Mouse (Mus musculus) forebrain, embryonic 14.5 days (tissue): ENCODE data around the gene Smim4. TPM values are rescaled to one million over a fixed set of nuclear protein-coding genes. Genes with fewer than 3 reads are reported as not detected.

ENCODE experiments used
- ATAC-seq: fragments of 200-750 bp; cut with Nextera tagmentation; 2 replicates; pipeline ENCODE4 v1.8.0; 2017; ENCODE audit warnings: mild to moderate bottlenecking, moderate library complexity
- DNase-seq: peaks from one replicate; pipeline ENCODE4 v3.0.0-alpha.2; 2015; ENCODE audit warnings: low spot score
- H3K27ac ChIP-seq: fragments of 300-500 bp; sonication (generic); 2 replicates; pipeline ENCODE4 v1.5.1; 2014; ENCODE audit warnings: low read depth, mild to moderate bottlenecking, control low read depth, low read length, moderate library complexity
- H3K27me3 ChIP-seq: fragments of 300-500 bp; sonication (generic); replicated peaks from 2 replicates; pipeline ENCODE4 v1.6.1; 2014; ENCODE audit warnings: low read length, control low read depth, mixed read lengths; ENCODE audit not compliant: control insufficient read depth, insufficient read depth
- H3K36me3 ChIP-seq: fragments of 300-500 bp; sonication (generic); 2 replicates; pipeline ENCODE4 v1.6.1; 2014; ENCODE audit warnings: low read length, control low read depth; ENCODE audit not compliant: control insufficient read depth, insufficient read depth
- H3K4me1 ChIP-seq: fragments of 300-500 bp; sonication (generic); 2 replicates; pipeline ENCODE4 v1.6.1; 2014; ENCODE audit warnings: antibody characterized with exemption, low read length, control low read depth; ENCODE audit not compliant: control insufficient read depth, insufficient read depth
- H3K4me2 ChIP-seq: fragments of 300-500 bp; sonication (generic); 2 replicates; pipeline ENCODE4 v1.6.1; 2014; ENCODE audit warnings: mild to moderate bottlenecking, control low read depth, low read length
- H3K4me3 ChIP-seq: fragments of 300-500 bp; sonication (generic); 2 replicates; pipeline ENCODE4 v1.5.1; 2014; ENCODE audit warnings: low read depth, low read length, control low read depth
- H3K9ac ChIP-seq: fragments of 300-500 bp; sonication (generic); 2 replicates; pipeline ENCODE4 v1.6.1; 2014; ENCODE audit warnings: mild to moderate bottlenecking, low read length, control low read depth, moderate library complexity
- H3K9me3 ChIP-seq: fragments of 300-500 bp; sonication (generic); replicated peaks from 2 replicates; pipeline ENCODE4 v1.6.1; 2016; ENCODE audit warnings: low read length, control low read depth, mixed read lengths; ENCODE audit not compliant: control insufficient read depth
- WGBS: fragments of 180-500 bp; shearing (Covaris S2); extraction: QIAGEN DNeasy Blood & Tissue Kit; methylation state at CpG from one replicate; pipeline ENCODE4 v1.1.7; 2014; 5-methylcytosine and 5-hydroxymethylcytosine counted together
- polyA plus RNA-seq: library from polyadenylated mRNA; unstranded; fragments of >200 nt; fragmentation: Nextera tagmentation; extraction: Ambion mirVana; gene quantifications from 2 replicates; pipeline ENCODE4 v1.2.1, GENCODE M21; 2014

Gene Smim4
- polyA plus RNA-seq, 1 experiment from 2014 or later, result 93.8 TPM

- no peak for DNase-seq
- Histone ChIP-seq H3K4me1 (no peaks in the 10 kb centered on the region), H3K4me2 (no peak within 1 kb of the TSS), H3K4me3 (no peak within 1 kb of the TSS), H3K9ac (no peak within 1 kb of the TSS), H3K27ac (no peak within 1 kb of the TSS), H3K36me3 (peaks cover 35% of the 10 kb centered on the region), H3K9me3 (no peaks in the 10 kb centered on the region), H3K27me3 (no peaks in the 10 kb centered on the region)
- no peak for ATAC-seq
- 61% methylated on average over 10 of the region's 10 CpGs for WGBS
These were observed 39.7 kb upstream of the Smim4 start, which contains the start of gene Stab1 for GRCm38 (mm10) chr14:31168425-31168824. Gene Stab1 (minus strand): TSS chr14:31168641.

GRCm38 (mm10) chr14:31166827-31167226 is 38.1 kb upstream of the Smim4 start:
- peak overlapping the region; percentile 44; the same call in 1 of the 2 replicates for H3K27ac ChIP-seq
- H3K4me1 ChIP-seq, result no peaks in the 10 kb centered on the region
- no peaks in the 10 kb centered on the region for H3K9me3 ChIP-seq
- 0 out of 2 replicates have a peak overlapping the region, but pooled peaks have one; percentile 5 for H3K4me2 ChIP-seq
- 57% methylated on average over 9 of the region's 9 CpGs for WGBS
- no peak overlapping the region for H3K4me3 ChIP-seq
- ATAC-seq (peak; percentile 13; the same call in 1 of the 2 replicates), DNase-seq (peak; percentile 37)
- no peaks in the 10 kb centered on the region for H3K27me3 ChIP-seq
- peaks cover 19% of the 10 kb centered on the region for H3K36me3 ChIP-seq
- no peak overlapping the region for H3K9ac ChIP-seq

GRCm38 (mm10) chr14:31165991-31166630 is 37.4 kb upstream of the Smim4 start:
- Histone ChIP-seq H3K36me3 (peaks cover 12% of the 10 kb centered on the region), H3K4me3 (no peak overlapping the region), H3K4me1 (no peaks in the 10 kb centered on the region), H3K27me3 (no peaks in the 10 kb centered on the region), H3K4me2 (no peak overlapping the region), H3K9ac (no peak overlapping the region), H3K9me3 (no peaks in the 10 kb centered on the region), H3K27ac (peak overlapping the region; percentile 44; the same call in 1 of the 2 replicates)
- ATAC-seq, result no peak
- 74% methylated on average over 10 of the region's 10 CpGs for WGBS
- no peak for DNase-seq

- H3K9me3 ChIP-seq, result no peaks in the 10 kb centered on the region
- 55% methylated on average over 7 of the region's 7 CpGs for WGBS
- DNase-seq (no peak), ATAC-seq (no peak)
- H3K4me1 ChIP-seq, result no peaks in the 10 kb centered on the region
- H3K27me3 ChIP-seq, result no peaks in the 10 kb centered on the region
- H3K27ac ChIP-seq, result no peak overlapping the region
- H3K36me3 ChIP-seq, result peaks cover 5% of the 10 kb centered on the region
- no peak overlapping the region for H3K4me2 ChIP-seq
- no peak overlapping the region for H3K9ac ChIP-seq
- H3K4me3 ChIP-seq, result no peak overlapping the region
These were observed 36.7 kb upstream of the Smim4 start for GRCm38 (mm10) chr14:31165458-31165857.

- 69% methylated on average over 2 of the region's 2 CpGs for WGBS
- Histone ChIP-seq H3K27ac (no peak overlapping the region), H3K36me3 (peaks cover under 1% of the 10 kb centered on the region; the same call in 1 of the 2 replicates), H3K9me3 (no peaks in the 10 kb centered on the region), H3K4me1 (no peaks in the 10 kb centered on the region), H3K27me3 (no peaks in the 10 kb centered on the region), H3K9ac (no peak overlapping the region), H3K4me2 (no peak overlapping the region), H3K4me3 (no peak overlapping the region)
- ATAC-seq (no peak), DNase-seq (no peak)
These were observed 36.3 kb upstream of the Smim4 start for GRCm38 (mm10) chr14:31165010-31165409.

GRCm38 (mm10) chr14:31164067-31164466 is 35.3 kb upstream of the Smim4 start:
- Histone ChIP-seq H3K36me3 (no peaks in the 10 kb centered on the region), H3K4me2 (no peak overlapping the region), H3K9me3 (no peaks in the 10 kb centered on the region), H3K9ac (no peak overlapping the region), H3K4me1 (no peaks in the 10 kb centered on the region), H3K4me3 (no peak overlapping the region), H3K27me3 (no peaks in the 10 kb centered on the region), H3K27ac (no peak overlapping the region)
- DNase-seq, result peak; percentile 27
- peak; percentile 52; the same call in 1 of the 2 replicates for ATAC-seq
- WGBS, result 74% methylated on average over 8 of the region's 8 CpGs

GRCm38 (mm10) chr14:31161638-31162037 is 32.9 kb upstream of the Smim4 start:
- H3K9ac ChIP-seq, result no peak overlapping the region
- WGBS, result 73% methylated on average over 10 of the region's 10 CpGs

GRCm38 (mm10) chr14:31161191-31161590 is 32.4 kb upstream of the Smim4 start:
- no peak overlapping the region for H3K4me3 ChIP-seq
- H3K36me3 ChIP-seq, result no peaks in the 10 kb centered on the region
- no peak overlapping the region for H3K9ac ChIP-seq
- no peak for DNase-seq
- H3K27me3 ChIP-seq, result no peaks in the 10 kb centered on the region
- H3K4me1 ChIP-seq, result no peaks in the 10 kb centered on the region
- no peak overlapping the region for H3K4me2 ChIP-seq
- H3K9me3 ChIP-seq, result no peaks in the 10 kb centered on the region
- ATAC-seq, result no peak
- no peak overlapping the region for H3K27ac ChIP-seq
- WGBS, result 96% methylated on average over 7 of the region's 7 CpGs

More at GRCm38 (mm10) chr14:31161638-31162037, 32.9 kb upstream of the Smim4 start:
- Histone ChIP-seq H3K27ac (no peak overlapping the region), H3K4me2 (no peak overlapping the region), H3K27me3 (no peaks in the 10 kb centered on the region), H3K4me1 (no peaks in the 10 kb centered on the region), H3K4me3 (no peak overlapping the region), H3K36me3 (no peaks in the 10 kb centered on the region), H3K9me3 (no peaks in the 10 kb centered on the region)
- no peak for ATAC-seq
- DNase-seq, result no peak
